Mouse (Mus musculus) heart, postnatal 0 days (tissue): ENCODE data around the gene Faf1. TPM values are rescaled to one million over a fixed set of nuclear protein-coding genes. Genes with fewer than 3 reads are reported as not detected.

ENCODE experiments used
- ATAC-seq: fragments of 200-750 bp; cut with Nextera tagmentation; 2 replicates; pipeline ENCODE4 v1.8.0; 2017; ENCODE audit warnings: low read depth, moderate number of reproducible peaks, moderate library complexity; ENCODE audit not compliant: insufficient read depth
- DNase-seq: peaks from one replicate; pipeline ENCODE4 v3.0.0-alpha.2; 2016; ENCODE audit warnings: low spot score
- H3K27ac ChIP-seq: fragments of 300-500 bp; sonication (generic); 2 replicates; pipeline ENCODE4 v1.5.1; 2014; ENCODE audit warnings: low read depth, mild to moderate bottlenecking
- H3K27me3 ChIP-seq: fragments of 300-500 bp; sonication (generic); 2 replicates; pipeline ENCODE4 v1.6.1; 2014; ENCODE audit warnings: low read length, mixed read lengths; ENCODE audit not compliant: control insufficient read depth, insufficient read depth
- H3K36me3 ChIP-seq: fragments of 300-500 bp; sonication (generic); replicated peaks from 2 replicates; pipeline ENCODE4 v1.6.1; 2014; ENCODE audit warnings: low read length, mixed read lengths; ENCODE audit not compliant: control insufficient read depth, insufficient read depth
- H3K4me1 ChIP-seq: fragments of 300-500 bp; sonication (generic); 2 replicates; pipeline ENCODE4 v1.6.1; 2014; ENCODE audit warnings: antibody characterized with exemption; ENCODE audit not compliant: control insufficient read depth, insufficient read depth
- H3K4me2 ChIP-seq: fragments of 300-500 bp; sonication (generic); 2 replicates; pipeline ENCODE4 v1.6.1; 2014; ENCODE audit warnings: low read depth, mild to moderate bottlenecking, low read length, moderate library complexity
- H3K4me3 ChIP-seq: fragments of 300-500 bp; sonication (generic); 2 replicates; pipeline ENCODE4 v1.5.1; 2014; ENCODE audit warnings: low read depth, low read length
- H3K9ac ChIP-seq: fragments of 300-500 bp; sonication (generic); replicated peaks from 2 replicates; pipeline ENCODE4 v1.6.1; 2014; ENCODE audit warnings: low read depth, low read length, mixed read lengths
- H3K9me3 ChIP-seq: fragments of 300-500 bp; sonication (generic); replicated peaks from 2 replicates; pipeline ENCODE4 v1.6.1; 2016; ENCODE audit warnings: low read length; ENCODE audit not compliant: control insufficient read depth
- CTCF ChIP-seq: IDR thresholded peaks from 2 replicates; pipeline ENCODE4 v1.5.1; 2016; ENCODE audit warnings: antibody characterized with exemption, control low read depth, low read depth
- EP300 ChIP-seq: IDR thresholded peaks from 2 replicates; pipeline ENCODE4 v1.6.1; 2016; ENCODE audit warnings: antibody characterized with exemption, low read depth
- WGBS: fragments of 180-500 bp; shearing (Covaris S2); extraction: QIAGEN DNeasy Blood & Tissue Kit; methylation state at CpG from one replicate; pipeline ENCODE4 v1.1.7; 2014; 5-methylcytosine and 5-hydroxymethylcytosine counted together
- polyA plus RNA-seq: library from polyadenylated mRNA; unstranded; fragments of >200 nt; fragmentation: Nextera tagmentation; extraction: Ambion mirVana; gene quantifications from 2 replicates; pipeline ENCODE4 v1.2.1, GENCODE M21; 2015
- total RNA-seq: library from RNA; depleted of rRNA; stranded (reverse); fragments of >200 nt; gene quantifications from 2 replicates; pipeline ENCODE4 v1.2.3, GENCODE M21; 2014; ENCODE audit warnings: low replicate concordance

Faf1 gene
- total and polyA plus RNA-seq, 2 experiments from 2014 or later: 19.4 to 26.7 TPM

DNA sequence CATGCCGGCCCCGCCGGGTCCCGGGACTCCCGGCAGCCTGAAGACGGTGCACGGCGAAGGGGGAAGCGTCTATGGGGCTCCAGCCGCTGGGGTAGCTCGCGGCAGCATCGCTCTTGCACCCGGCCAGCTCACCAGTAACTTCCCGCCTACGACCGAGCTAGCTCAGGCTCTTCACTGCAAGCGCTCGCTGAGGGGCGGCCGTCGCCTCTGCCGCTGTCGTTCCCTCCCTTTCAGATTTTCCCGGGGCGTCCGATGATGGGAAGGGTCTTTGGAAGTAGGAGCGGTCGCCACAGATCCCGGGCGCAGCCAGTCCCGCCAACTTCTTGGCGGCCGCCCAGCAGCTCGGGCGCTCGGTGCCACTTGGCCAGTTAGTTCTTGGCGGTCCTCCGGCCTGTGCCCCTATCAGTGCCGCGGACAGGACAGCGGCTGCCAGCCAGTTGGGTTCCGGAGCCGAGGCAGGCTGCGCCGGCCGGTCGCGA, 10.4 kb upstream of the Faf1 start:
- DNase-seq (peak; percentile 16), ATAC-seq (peak; percentile 45)
- Histone ChIP-seq H3K4me1 (peaks cover 13% of the 10 kb centered on the region), H3K27ac (peak overlapping the region; percentile 100), H3K9me3 (no peaks in the 10 kb centered on the region), H3K4me2 (peak overlapping the region; percentile 88), H3K36me3 (no peaks in the 10 kb centered on the region), H3K4me3 (peak overlapping the region; percentile 98), H3K9ac (peak overlapping the region; percentile 97), H3K27me3 (no peaks in the 10 kb centered on the region)
- under 1% methylated on average over 49 of the region's 49 CpGs for WGBS
- TF ChIP-seq CTCF: no peak
- TF ChIP-seq EP300: no peak

DNA sequence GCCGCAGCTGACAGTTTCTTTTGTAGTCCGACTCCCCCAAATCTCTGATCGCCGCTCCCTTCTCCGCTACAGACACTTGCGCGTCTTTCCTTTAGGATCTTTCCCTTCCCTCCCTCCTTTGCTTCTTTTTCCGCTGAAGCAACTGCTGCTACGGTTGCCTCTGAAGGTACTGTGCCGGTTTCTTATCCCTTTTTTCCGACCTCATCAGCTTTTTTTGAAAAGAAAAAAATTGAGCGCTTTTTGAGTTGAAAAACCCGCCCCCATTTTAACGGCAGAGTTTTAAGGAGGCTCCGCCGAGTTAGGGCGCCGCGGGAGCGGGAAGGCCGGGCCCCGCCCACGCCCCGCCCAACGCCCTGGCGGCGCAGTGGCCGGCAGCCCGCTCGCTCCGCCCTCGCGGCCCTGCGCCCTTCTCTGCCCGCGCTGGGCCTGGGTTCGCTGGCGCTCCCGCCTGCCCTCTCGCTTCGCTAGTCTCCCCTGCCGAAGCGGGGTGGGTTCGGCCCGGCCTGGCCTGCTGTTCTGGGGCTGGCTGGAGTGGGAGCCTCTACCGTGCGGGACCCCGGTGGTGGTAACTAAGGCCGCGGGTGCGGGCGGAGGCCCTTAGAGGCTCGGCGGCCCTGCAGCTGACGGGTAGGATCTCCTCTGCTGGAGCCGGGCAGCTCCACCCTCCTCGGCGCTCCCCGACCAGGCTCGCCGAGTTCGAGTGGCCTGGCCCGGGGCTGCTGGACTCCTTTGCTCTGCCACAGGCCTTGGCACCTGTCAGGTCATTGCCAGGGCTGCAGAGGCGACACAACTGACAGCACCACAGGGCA, 9.7 kb upstream of the Faf1 start, which contains the start of gene Cdkn2c:
Gene Cdkn2c, minus strand, starts transcription at position 729 of the 809 bp plus-strand sequence.
- DNase-seq (peak; percentile 89), ATAC-seq (peak; percentile 96)
- Histone ChIP-seq H3K4me3 (peak within 1 kb of the TSS; percentile 98), H3K9ac (peak within 1 kb of the TSS; percentile 97), H3K27ac (peak within 1 kb of the TSS; percentile 100), H3K9me3 (no peaks in the 10 kb centered on the region), H3K36me3 (no peaks in the 10 kb centered on the region), H3K4me1 (peaks cover 13% of the 10 kb centered on the region), H3K27me3 (no peaks in the 10 kb centered on the region), H3K4me2 (peak within 1 kb of the TSS; percentile 88)
- TF ChIP-seq EP300 (peak; percentile 84; the same call in 1 of the 2 replicates), CTCF (no peak)
- under 1% methylated on average over 62 of the region's 64 CpGs for WGBS

DNA sequence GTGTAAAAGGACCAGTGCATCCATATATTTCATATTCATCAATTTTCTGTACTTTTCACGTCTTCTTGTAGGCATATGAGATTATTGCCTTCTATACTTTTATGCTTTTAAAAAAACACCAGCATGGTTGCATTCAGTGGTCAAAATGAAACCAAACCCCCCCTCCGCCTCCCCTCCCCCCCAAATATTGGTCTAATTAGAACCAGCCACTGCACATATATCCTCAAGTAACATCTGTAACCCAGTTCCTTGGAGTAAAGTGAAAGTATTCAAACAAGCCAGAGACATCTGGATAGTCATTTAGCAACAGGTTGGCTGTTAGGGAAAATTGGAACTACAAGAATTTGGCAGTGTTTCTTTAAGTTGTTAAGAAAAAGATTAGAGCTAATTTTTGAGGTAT, 8.9 kb upstream of the Faf1 start:
- Histone ChIP-seq H3K9ac (peak overlapping the region; percentile 97), H3K27me3 (no peaks in the 10 kb centered on the region), H3K9me3 (no peaks in the 10 kb centered on the region), H3K4me2 (peak overlapping the region; percentile 88), H3K36me3 (no peaks in the 10 kb centered on the region), H3K4me1 (peaks cover 13% of the 10 kb centered on the region), H3K4me3 (peak overlapping the region; percentile 98), H3K27ac (peak overlapping the region; percentile 100)
- TF ChIP-seq CTCF: no peak
- TF ChIP-seq EP300: no peak
- 55% methylated on average over 2 of the region's 2 CpGs for WGBS
- ATAC-seq (no peak), DNase-seq (no peak)

DNA sequence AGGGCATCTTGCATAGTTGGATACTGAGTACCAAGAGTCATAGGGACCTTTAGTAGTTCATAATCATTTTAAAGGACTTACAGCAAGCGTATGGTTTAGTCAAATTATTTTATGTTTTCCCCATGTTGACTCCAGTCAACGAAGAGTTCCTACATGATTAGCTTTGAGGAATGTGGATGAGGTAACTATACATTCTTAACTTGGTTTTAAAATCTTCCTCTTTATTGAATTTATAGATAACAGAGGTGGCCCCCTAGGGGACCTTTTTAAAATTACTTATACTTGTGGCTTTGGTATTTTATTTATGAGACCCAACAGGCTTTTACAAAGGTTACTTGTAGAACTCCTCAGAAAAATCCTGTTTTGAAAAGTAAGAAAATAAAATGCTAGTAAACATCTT, 6.2 kb upstream of the Faf1 start:
- no peaks in the 10 kb centered on the region for H3K9me3 ChIP-seq
- no peak overlapping the region for H3K9ac ChIP-seq
- DNase-seq (no peak), ATAC-seq (no peak)
- WGBS: 67% methylated on average over 2 of the region's 2 CpGs
- TF ChIP-seq EP300: no peak
- no peak for TF ChIP-seq CTCF
- no peak overlapping the region for H3K4me3 ChIP-seq
- H3K27ac ChIP-seq: no peak overlapping the region
- peaks cover 5% of the 10 kb centered on the region; the same call in 1 of the 2 replicates for H3K4me1 ChIP-seq
- no peaks in the 10 kb centered on the region for H3K36me3 ChIP-seq
- no peak overlapping the region for H3K4me2 ChIP-seq
- no peaks in the 10 kb centered on the region for H3K27me3 ChIP-seq

DNA sequence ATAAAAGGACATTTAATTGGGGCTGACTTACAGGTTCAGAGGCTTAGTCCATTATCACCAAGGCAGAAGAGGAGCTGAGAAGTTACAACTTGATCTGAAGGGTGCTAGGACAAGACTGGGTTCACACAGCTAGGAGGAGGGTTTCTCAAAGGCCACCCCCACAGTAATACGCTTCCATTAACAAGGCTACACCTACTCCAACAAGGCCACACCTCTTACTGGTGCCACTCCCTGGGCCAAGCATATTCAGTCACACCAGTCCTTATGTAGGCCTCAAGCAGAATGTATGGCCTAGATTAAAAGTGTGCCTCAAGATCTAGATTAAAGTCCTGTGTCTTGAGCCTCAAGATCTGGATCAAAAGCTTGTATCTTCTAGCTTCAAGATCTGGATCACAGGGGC, 4.4 kb upstream of the Faf1 start:
- Histone ChIP-seq H3K9ac (no peak overlapping the region), H3K4me3 (no peak overlapping the region), H3K9me3 (no peaks in the 10 kb centered on the region), H3K27me3 (no peaks in the 10 kb centered on the region), H3K36me3 (no peaks in the 10 kb centered on the region), H3K27ac (no peak overlapping the region), H3K4me2 (no peak overlapping the region), H3K4me1 (peaks cover 5% of the 10 kb centered on the region; the same call in 1 of the 2 replicates)
- no peak for ATAC-seq
- WGBS: 85% methylated on average over 1 of the region's 1 CpGs
- no peak for DNase-seq
- no peak for TF ChIP-seq EP300
- no peak for TF ChIP-seq CTCF
